Mouse (Mus musculus) lung, postnatal 0 days (tissue): ENCODE measurements around the gene Wipi1. TPM values are rescaled to one million over a fixed set of nuclear protein-coding genes. Genes with fewer than 3 reads are reported as not detected.
A peak's percentile ranks its signal among the peaks of the same experiment; 100 is the strongest.
"Not testable (repeated sequence)": the region's sequence is repeated elsewhere in the genome, so short reads cannot be mapped to it uniquely, and the experiment has no call there.

Source experiments
- ATAC-seq: fragments of 200-750 bp; cut with Nextera tagmentation; 2 replicates; pipeline ENCODE4 v1.8.0; 2017; ENCODE audit warnings: moderate library complexity
- DNase-seq: peaks from one replicate; pipeline ENCODE4 v3.0.0-alpha.2; 2016; ENCODE audit warnings: low spot score
- H3K27ac ChIP-seq: fragments of 300-500 bp; sonication (generic); 2 replicates; pipeline ENCODE4 v1.5.1; 2014; ENCODE audit warnings: antibody characterized with exemption, mild to moderate bottlenecking, low read length, mixed read lengths
- H3K27me3 ChIP-seq: fragments of 300-500 bp; sonication (generic); replicated peaks from 2 replicates; pipeline ENCODE4 v1.6.1; 2014; ENCODE audit warnings: low read length, mixed read lengths; ENCODE audit not compliant: insufficient read depth
- H3K36me3 ChIP-seq: fragments of 300-500 bp; sonication (generic); 2 replicates; pipeline ENCODE4 v1.6.1; 2014; ENCODE audit warnings: low read length, mixed read lengths; ENCODE audit not compliant: insufficient read depth
- H3K4me1 ChIP-seq: fragments of 300-500 bp; sonication (generic); 2 replicates; pipeline ENCODE4 v1.6.1; 2014; ENCODE audit warnings: antibody characterized with exemption, low read depth, low read length, mixed read lengths; ENCODE audit not compliant: insufficient read depth
- H3K4me2 ChIP-seq: fragments of 300-500 bp; sonication (generic); replicated peaks from 2 replicates; pipeline ENCODE4 v1.6.1; 2014; ENCODE audit warnings: low read depth, mild to moderate bottlenecking, low read length, moderate library complexity, mixed read lengths
- H3K4me3 ChIP-seq: fragments of 300-500 bp; sonication (generic); 2 replicates; pipeline ENCODE4 v1.5.1; 2014; ENCODE audit warnings: low read depth, low read length
- H3K9ac ChIP-seq: fragments of 300-500 bp; sonication (generic); replicated peaks from 2 replicates; pipeline ENCODE4 v1.6.1; 2014; ENCODE audit warnings: low read depth, mild to moderate bottlenecking
- H3K9me3 ChIP-seq: fragments of 300-500 bp; sonication (generic); 2 replicates; pipeline ENCODE4 v1.6.1; 2016; ENCODE audit warnings: low read length, mixed read lengths
- CTCF ChIP-seq: IDR thresholded peaks from 2 replicates; pipeline ENCODE4 v1.5.1; 2016; ENCODE audit warnings: antibody characterized with exemption, mild to moderate bottlenecking
- EP300 ChIP-seq: IDR thresholded peaks from 2 replicates; pipeline ENCODE4 v1.6.1; 2016; ENCODE audit warnings: antibody characterized with exemption, mild to moderate bottlenecking, control low read depth
- WGBS: fragments of 180-500 bp; shearing (Covaris S2); extraction: QIAGEN DNeasy Blood & Tissue Kit; methylation state at CpG from one replicate; pipeline ENCODE4 v1.1.7; 2014; 5-methylcytosine and 5-hydroxymethylcytosine counted together
- polyA plus RNA-seq: library from polyadenylated mRNA; unstranded; fragments of >200 nt; fragmentation: Nextera tagmentation; extraction: Ambion mirVana; gene quantifications from 2 replicates; pipeline ENCODE4 v1.2.1, GENCODE M21; 2015

Wipi1 gene
- 51.4 and 65.1 TPM in 2 replicates for polyA plus RNA-seq

DNA sequence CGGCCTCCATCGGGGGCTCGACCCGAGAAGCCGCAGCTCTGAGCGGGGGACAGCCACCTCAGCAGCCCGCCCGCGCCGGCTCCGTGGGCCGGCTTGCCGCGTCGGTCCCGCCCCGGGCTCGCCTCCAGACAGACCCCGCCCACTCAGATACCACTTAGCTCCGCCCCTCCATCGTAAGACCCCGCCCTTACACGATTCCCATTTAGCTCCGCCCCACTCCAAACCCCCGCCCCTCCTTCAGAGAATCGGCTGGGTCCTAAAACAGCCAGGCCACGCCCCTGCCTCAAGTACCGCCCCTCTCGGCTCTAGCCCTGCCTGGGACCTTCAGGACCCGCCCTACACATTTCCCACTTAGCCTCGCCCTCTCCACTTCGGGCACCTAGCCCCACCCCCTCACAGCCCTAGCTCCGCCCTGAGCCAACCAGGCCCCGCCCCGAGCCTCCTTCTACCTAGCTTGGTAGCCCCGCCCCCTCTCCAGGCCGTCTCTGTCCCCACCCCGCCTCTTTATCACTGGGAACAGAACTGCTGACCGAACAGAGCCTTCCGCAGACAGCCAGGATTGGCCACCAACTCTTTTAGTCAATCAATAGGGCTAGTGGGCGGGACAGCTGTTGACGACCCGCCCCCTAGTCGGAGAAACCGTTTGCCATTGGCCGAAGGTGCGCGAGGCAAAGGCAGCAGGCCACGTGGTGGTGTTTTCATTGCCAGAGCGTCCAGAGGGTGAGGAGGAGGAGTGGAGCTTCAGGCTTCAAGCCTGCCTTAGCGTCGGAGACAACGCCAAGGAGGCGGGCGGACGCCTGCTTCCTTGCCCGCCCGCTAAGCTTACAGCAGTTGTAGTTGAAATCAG lies at the start of gene Wipi1:
Gene Wipi1 (minus strand): TSS at position 665 of the 847 bp plus-strand sequence.
- H3K36me3 ChIP-seq: no peaks in the 10 kb centered on the region
- H3K4me3 ChIP-seq: peak within 1 kb of the TSS; percentile 73
- under 1% methylated on average over 46 of the region's 58 CpGs for WGBS
- TF ChIP-seq EP300: no peak
- no peak for TF ChIP-seq CTCF
- peak within 1 kb of the TSS; percentile 92 for H3K9ac ChIP-seq
- peak; percentile 100 for DNase-seq
- peaks cover 12% of the 10 kb centered on the region; the same call in 1 of the 2 replicates for H3K4me1 ChIP-seq
- H3K4me2 ChIP-seq: peak within 1 kb of the TSS; percentile 76
- ATAC-seq: peak; percentile 94
- no peaks in the 10 kb centered on the region for H3K9me3 ChIP-seq
- peak within 1 kb of the TSS; percentile 94 for H3K27ac ChIP-seq
- H3K27me3 ChIP-seq: no peaks in the 10 kb centered on the region

GRCm38 (mm10) chr11:109660526-109660925 lies 48.8 kb upstream of the Wipi1 start:
- peaks cover 27% of the 10 kb centered on the region for H3K36me3 ChIP-seq
- peak; percentile 52; the same call in 1 of the 2 replicates for ATAC-seq
- H3K27me3 ChIP-seq, H3K4me1 ChIP-seq, H3K4me3 ChIP-seq, H3K4me2 ChIP-seq, H3K27ac ChIP-seq, H3K9me3 ChIP-seq, H3K9ac ChIP-seq: not testable (repeated sequence)
- WGBS: 70% methylated on average over 8 of the region's 8 CpGs
- DNase-seq: peak; percentile 37

DNA sequence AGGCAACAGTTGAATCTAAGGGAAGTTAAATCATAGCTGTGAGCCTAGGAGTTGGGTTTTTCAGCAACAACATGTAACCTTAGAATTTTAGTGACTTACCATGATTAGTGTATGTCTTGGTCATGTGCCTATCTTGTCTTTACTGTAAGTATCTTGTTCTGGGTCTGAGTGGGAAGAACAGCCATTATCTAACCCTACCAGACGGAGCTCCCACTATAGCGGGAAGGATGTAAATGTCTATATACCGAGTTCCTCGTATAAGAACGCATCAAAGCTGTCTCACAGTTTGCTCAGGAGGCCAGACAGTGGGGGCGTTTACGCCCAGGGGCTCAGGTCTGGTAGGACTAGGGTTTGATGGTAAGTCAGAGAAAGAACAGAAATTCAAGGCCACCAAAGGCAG lies 44.5 kb upstream of the Wipi1 start:
- Histone ChIP-seq H3K36me3 (peaks cover 9% of the 10 kb centered on the region), H3K4me2 (no peak overlapping the region), H3K4me1 (peaks cover 7% of the 10 kb centered on the region; the same call in 1 of the 2 replicates), H3K27ac (no peak overlapping the region), H3K9ac (no peak overlapping the region), H3K9me3 (no peaks in the 10 kb centered on the region), H3K4me3 (no peak overlapping the region), H3K27me3 (no peaks in the 10 kb centered on the region)
- no peak for DNase-seq
- TF ChIP-seq CTCF (no peak), EP300 (no peak)
- ATAC-seq: no peak
- WGBS: 77% methylated on average over 7 of the region's 7 CpGs

DNA sequence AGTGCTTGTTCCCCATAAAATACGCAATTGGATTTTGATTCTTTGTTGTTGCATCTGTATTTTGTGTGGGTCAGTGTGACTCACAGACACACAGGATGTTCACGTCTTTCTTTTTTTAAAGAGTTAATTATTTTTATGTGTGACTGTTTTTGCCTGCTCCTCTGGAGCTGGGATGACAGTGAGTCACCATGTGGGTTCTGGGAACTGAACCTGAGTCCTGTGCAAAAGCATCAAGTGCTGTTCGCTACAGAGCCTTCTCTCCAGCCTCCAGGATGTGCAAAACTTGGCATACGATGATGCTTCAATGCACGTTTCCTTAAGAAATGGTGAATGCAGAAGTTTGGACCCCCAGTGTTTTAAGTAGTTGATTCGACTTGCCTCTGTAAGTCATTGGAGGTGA lies 42.8 kb upstream of the Wipi1 start:
- H3K36me3 ChIP-seq: no peaks in the 10 kb centered on the region

DNA sequence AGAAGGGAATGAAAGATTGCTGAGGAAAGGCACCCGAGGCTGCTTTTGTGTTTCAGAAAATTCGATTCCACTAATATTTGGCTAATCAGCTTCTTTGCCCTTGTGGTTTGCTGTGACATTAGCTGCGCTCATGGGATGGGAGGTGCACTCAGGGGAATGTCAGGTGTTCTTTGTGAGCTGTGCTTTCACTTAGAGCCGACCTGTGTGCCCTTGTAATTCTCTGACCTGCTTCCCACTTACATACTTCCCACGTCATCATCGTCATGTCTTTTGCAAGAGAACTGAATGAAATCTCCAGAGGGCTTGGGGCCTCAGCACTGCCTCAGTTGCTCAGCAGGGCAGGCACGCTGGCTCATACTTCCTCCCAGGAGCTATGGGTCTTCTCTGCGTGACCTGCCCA lies 41.4 kb upstream of the Wipi1 start:
- no peaks in the 10 kb centered on the region for H3K9me3 ChIP-seq
- peak overlapping the region; percentile 86 for H3K4me2 ChIP-seq
- H3K27me3 ChIP-seq: no peaks in the 10 kb centered on the region
- H3K9ac ChIP-seq: no peak overlapping the region
- no peaks in the 10 kb centered on the region for H3K36me3 ChIP-seq
- ATAC-seq: no peak
- TF ChIP-seq EP300 (no peak), CTCF (no peak)
- WGBS: 54% methylated on average over 8 of the region's 8 CpGs
- H3K4me3 ChIP-seq: no peak overlapping the region
- H3K27ac ChIP-seq: no peak overlapping the region
- peaks cover 20% of the 10 kb centered on the region; the same call in 1 of the 2 replicates for H3K4me1 ChIP-seq
- peak; percentile 52 for DNase-seq

More for the DNA sequence above, 42.8 kb upstream of the Wipi1 start:
- WGBS: 82% methylated on average over 6 of the region's 6 CpGs
- Histone ChIP-seq H3K4me2 (no peak overlapping the region), H3K27me3 (no peaks in the 10 kb centered on the region), H3K4me1 (peaks cover 14% of the 10 kb centered on the region; the same call in 1 of the 2 replicates), H3K27ac (no peak overlapping the region), H3K9ac (no peak overlapping the region), H3K4me3 (no peak overlapping the region), H3K9me3 (no peaks in the 10 kb centered on the region)
- ATAC-seq: no peak
- DNase-seq: no peak
- TF ChIP-seq EP300: no peak
- TF ChIP-seq CTCF: no peak

- no peak for TF ChIP-seq EP300
- no peak for TF ChIP-seq CTCF
- Histone ChIP-seq H3K9ac (peak overlapping the region; percentile 94; the same call in 1 of the 2 replicates), H3K4me2 (peak overlapping the region; percentile 86), H3K4me1 (peaks cover 20% of the 10 kb centered on the region; the same call in 1 of the 2 replicates), H3K27ac (no peak overlapping the region), H3K4me3 (peak overlapping the region; percentile 100), H3K9me3 (no peaks in the 10 kb centered on the region), H3K27me3 (no peaks in the 10 kb centered on the region), H3K36me3 (no peaks in the 10 kb centered on the region)
- 20% methylated on average over 6 of the region's 6 CpGs for WGBS
- DNase-seq (no peak), ATAC-seq (no peak)
These were observed 40.7 kb upstream of the Wipi1 start for GRCm38 (mm10) chr11:109652505-109652904.
